Mouse (Mus musculus): ENCODE measurements at regions not wholly inside any gene's neighbourhood (a gene's known extent, or its start where the extent isn't known, plus 50 kb on each side); places are given as distances from the start of the nearest gene placed in this dataset.

- in situ Hi-C loops (cut with MboI; ENCODE audit: low pct_ligation_motif_present, low pct_unique_long_range_greater_than_20kb, low sequenced_read_pairs): no loop called here
- H3K4me1 ChIP-seq (ENCODE audit: control insufficient read depth in 1 of 2, insufficient read depth in 2 of 2): 0 out of 4 replicates have a peak, but pooled peaks cover 0 to 3% of the 10 kb centered on the region in 2 experiments
- no peak overlapping the region for H3K27ac ChIP-seq (ENCODE audit: insufficient read depth, low read depth)
- dilution Hi-C loops (cut with MboI; ENCODE audit: extremely low pct_ligation_motif_present, extremely low pct_unique_long_range_greater_than_20kb, low sequenced_read_pairs): no loop called here
- H3K4me2 ChIP-seq (ENCODE audit: insufficient read depth, low read depth, poor library complexity, severe bottlenecking): no peak overlapping the region
- H3K4me3 ChIP-seq (replicated peaks in 1 of 3; ENCODE audit: low read depth in 2 of 3, low read length in 2 of 3, poor library complexity in 1 of 3): no peak overlapping the region
- peaks cover 1% of the 10 kb centered on the region for H3K9me3 ChIP-seq (replicated peaks; ENCODE audit: low read length)
- no peak for DNase-seq (ENCODE audit: extremely low read depth)
- peaks cover 91% of the 10 kb centered on the region for H3K27me3 ChIP-seq (replicated peaks)
- no peaks in the 10 kb centered on the region for H3K36me3 ChIP-seq (replicated peaks in 1 of 2; ENCODE audit: control insufficient read depth in 1 of 2, insufficient read depth in 1 of 2, low read length in 1 of 2)
- H3K79me2 ChIP-seq (replicated peaks; ENCODE audit: control insufficient read depth, extremely low read depth, insufficient read depth, poor library complexity, severe bottlenecking): no peaks in the 10 kb centered on the region
- no peak for TF ChIP-seq MEF2A (IDR thresholded peaks at IDR 0.05; ENCODE audit: borderline replicate concordance, low read depth, low read length)
- no peak for TF ChIP-seq USF1 (IDR thresholded peaks at IDR 0.05; ENCODE audit: low read depth, low read length)
- TF ChIP-seq ZNF384 (IDR thresholded peaks at IDR 0.05; ENCODE audit: low read depth, low read length): no peak
- no peak overlapping the region for H3K9ac ChIP-seq (ENCODE audit: insufficient read depth, low read depth)
These were observed 94.5 kb downstream of the Gpr139 start for GRCm38 (mm10) chr7:119089931-119090330.

GRCm38 (mm10) chr7:119088537-119088936, 93.5 kb upstream of the Gprc5b start:
- dilution Hi-C loops (cut with MboI; ENCODE audit: extremely low pct_ligation_motif_present, extremely low pct_unique_long_range_greater_than_20kb, low sequenced_read_pairs): no loop called here
- Histone ChIP-seq H3K4me3 (replicated peaks in 1 of 3; ENCODE audit: low read depth in 2 of 3, low read length in 2 of 3, poor library complexity in 1 of 3) (no peak overlapping the region), H3K9me3 (replicated peaks; ENCODE audit: low read length) (peaks cover 1% of the 10 kb centered on the region), H3K36me3 (replicated peaks in 1 of 2; ENCODE audit: control insufficient read depth in 1 of 2, insufficient read depth in 1 of 2, low read length in 1 of 2) (no peaks in the 10 kb centered on the region), H3K79me2 (replicated peaks; ENCODE audit: control insufficient read depth, extremely low read depth, insufficient read depth, poor library complexity, severe bottlenecking) (no peaks in the 10 kb centered on the region), H3K27ac (ENCODE audit: insufficient read depth, low read depth) (no peak overlapping the region), H3K27me3 (replicated peaks) (peaks cover 92% of the 10 kb centered on the region), H3K4me1 (ENCODE audit: control insufficient read depth in 1 of 2, insufficient read depth in 2 of 2) (0 out of 4 replicates have a peak, but pooled peaks cover 0 to 3% of the 10 kb centered on the region in 2 experiments), H3K4me2 (ENCODE audit: insufficient read depth, low read depth, poor library complexity, severe bottlenecking) (no peak overlapping the region), H3K9ac (ENCODE audit: insufficient read depth, low read depth) (no peak overlapping the region)
- TF ChIP-seq ZMIZ1 (IDR thresholded peaks at IDR 0.05; ENCODE audit: low read depth, low read length): no peak
- TF ChIP-seq MAX (IDR thresholded peaks at IDR 0.05; ENCODE audit: low read length): no peak
- TF ChIP-seq CHD2 (IDR thresholded peaks at IDR 0.05; ENCODE audit: low read length): no peak
- no peak for TF ChIP-seq JUND (conservative IDR thresholded peaks at IDR 0.05; ENCODE audit: low read depth, low read length)
- no peak for TF ChIP-seq MAFK (IDR thresholded peaks at IDR 0.05; ENCODE audit: insufficient replicate concordance, low read length)
- no peak for TF ChIP-seq PAX5 (IDR thresholded peaks at IDR 0.05; ENCODE audit: low read length)
- no peak for TF ChIP-seq SMC3 (IDR thresholded peaks at IDR 0.05; ENCODE audit: low read depth, low read length)
- TF ChIP-seq TBP (conservative IDR thresholded peaks at IDR 0.05; ENCODE audit: low read depth, low read length): no peak
- no peak for TF ChIP-seq MEF2A (IDR thresholded peaks at IDR 0.05; ENCODE audit: borderline replicate concordance, low read depth, low read length)
- TF ChIP-seq BHLHE40 (IDR thresholded peaks at IDR 0.05; ENCODE audit: low read depth, low read length): no peak
- TF ChIP-seq CHD1 (IDR thresholded peaks at IDR 0.05; ENCODE audit: low read depth, low read length): no peak
- DNase-seq (ENCODE audit: extremely low read depth): no peak
- in situ Hi-C loops (cut with MboI; ENCODE audit: low pct_ligation_motif_present, low pct_unique_long_range_greater_than_20kb, low sequenced_read_pairs): no loop called here

GRCm38 (mm10) chr7:119087723-119088419, 92.9 kb upstream of the Gprc5b start:
- Histone ChIP-seq H3K27ac (ENCODE audit: insufficient read depth, low read depth) (no peak overlapping the region), H3K9me3 (replicated peaks; ENCODE audit: low read length) (peaks cover 1% of the 10 kb centered on the region), H3K4me1 (ENCODE audit: control insufficient read depth in 1 of 2, insufficient read depth in 2 of 2) (0 out of 4 replicates have a peak, but pooled peaks cover 0 to 3% of the 10 kb centered on the region in 2 experiments), H3K27me3 (replicated peaks) (peaks cover 85% of the 10 kb centered on the region), H3K79me2 (replicated peaks; ENCODE audit: control insufficient read depth, extremely low read depth, insufficient read depth, poor library complexity, severe bottlenecking) (no peaks in the 10 kb centered on the region), H3K4me2 (ENCODE audit: insufficient read depth, low read depth, poor library complexity, severe bottlenecking) (no peak overlapping the region), H3K4me3 (replicated peaks in 1 of 3; ENCODE audit: low read depth in 2 of 3, low read length in 2 of 3, poor library complexity in 1 of 3) (no peak overlapping the region), H3K36me3 (replicated peaks in 1 of 2; ENCODE audit: control insufficient read depth in 1 of 2, insufficient read depth in 1 of 2, low read length in 1 of 2) (no peaks in the 10 kb centered on the region), H3K9ac (ENCODE audit: insufficient read depth, low read depth) (no peak overlapping the region)
- no peak for DNase-seq (ENCODE audit: extremely low read depth)
- in situ Hi-C loops (cut with MboI; ENCODE audit: low pct_ligation_motif_present, low pct_unique_long_range_greater_than_20kb, low sequenced_read_pairs) (no loop called here), dilution Hi-C loops (cut with MboI; ENCODE audit: extremely low pct_ligation_motif_present, extremely low pct_unique_long_range_greater_than_20kb, low sequenced_read_pairs) (no loop called here)
- no peak for TF ChIP-seq SIN3A (IDR thresholded peaks at IDR 0.05; ENCODE audit: low read length)
- no peak for TF ChIP-seq CHD2 (IDR thresholded peaks at IDR 0.05; ENCODE audit: low read length)
- no peak for TF ChIP-seq ZC3H11A (IDR thresholded peaks at IDR 0.05; ENCODE audit: low read depth, low read length)
- no peak for TF ChIP-seq KAT2A (IDR thresholded peaks at IDR 0.05; ENCODE audit: insufficient replicate concordance, low read length)
- TF ChIP-seq JUND (conservative IDR thresholded peaks at IDR 0.05; ENCODE audit: low read depth, low read length): no peak
- no peak for TF ChIP-seq E2F4 (IDR thresholded peaks at IDR 0.05; ENCODE audit: insufficient replicate concordance, low read depth, low read length)
- no peak for TF ChIP-seq ELF1 (IDR thresholded peaks at IDR 0.05; ENCODE audit: low read depth, low read length)
- TF ChIP-seq POLR2A (IDR thresholded peaks at IDR 0.05; ENCODE audit: low read depth, low read length): no peak
